Mouse (Mus musculus) inflammation-experienced regulatory T-cells, adult 6 months (primary cell): Measurements from ENCODE around the gene Sh3glb2. TPM values are rescaled to one million over a fixed set of nuclear protein-coding genes. Genes with fewer than 3 reads are reported as not detected.
A peak's percentile ranks its signal among the peaks of the same experiment; 100 is the strongest.

Source experiments
- ATAC-seq: one replicate; pipeline ENCODE4 v1.8.0; 2017
- polyA plus RNA-seq, 3 experiments: library from polyadenylated mRNA; unstranded; fragments of 100-300 nt; shearing (Covaris generic); gene quantifications; one replicate each; pipeline ENCODE4 v1.2.1; 2017

Sh3glb2 gene
- 100 to 1,000 TPM in 1 of 3 experiments, 10 to 100 TPM in 2; 84.8 to 111 (median 97.5) TPM for polyA plus RNA-seq

DNA sequence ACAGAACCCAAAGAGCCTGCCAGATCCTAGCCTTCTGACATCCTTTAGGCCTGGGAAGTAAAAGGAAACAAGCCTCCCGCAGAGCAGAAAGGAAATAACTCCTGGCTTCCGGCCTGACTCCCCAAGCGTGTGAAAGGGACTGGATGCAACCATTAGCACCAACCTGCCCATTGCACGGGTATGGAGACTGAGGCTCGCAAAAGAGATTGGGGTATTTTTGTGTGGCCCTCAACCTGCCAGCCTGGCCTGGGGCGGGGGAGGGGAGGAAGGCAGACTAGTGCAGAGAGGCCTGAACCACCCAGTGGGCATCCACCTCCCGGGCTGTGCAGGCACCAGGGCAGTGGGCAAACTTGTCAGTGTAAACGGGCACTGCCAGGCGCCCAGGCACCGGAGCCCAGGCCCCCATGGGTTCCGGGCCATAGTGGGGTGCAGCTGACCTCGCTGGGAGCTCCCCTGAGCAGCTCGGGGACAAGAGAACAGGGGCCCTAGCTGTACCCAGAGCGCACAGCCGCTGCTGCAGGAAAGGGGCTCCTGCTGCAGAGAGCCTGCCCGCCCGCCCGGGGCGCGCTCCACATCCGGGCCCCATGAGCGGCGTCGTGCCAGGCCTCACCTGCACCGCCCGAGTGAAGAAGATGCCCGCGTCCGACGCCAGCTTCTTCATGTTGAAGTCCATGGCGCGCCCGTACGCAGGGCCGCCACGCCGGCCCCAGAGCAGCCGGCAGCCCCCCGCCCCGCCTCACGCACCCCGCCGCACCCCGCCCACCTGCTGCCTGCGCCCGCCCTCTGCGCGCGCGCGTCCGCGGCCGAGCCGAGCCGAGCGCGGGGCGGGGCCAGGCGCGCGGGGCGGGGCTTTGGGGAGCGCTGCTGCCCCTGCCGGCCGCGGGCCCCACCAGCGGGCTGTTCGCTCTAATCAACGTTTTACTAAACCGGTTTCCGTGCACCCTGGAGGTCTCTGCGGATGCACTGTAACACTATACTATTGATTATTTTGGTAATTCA is at the start of gene Sh3glb2:
Gene Sh3glb2, minus strand, starts transcription at position 805 of the 999 bp plus-strand sequence.
- peak; percentile 71 for ATAC-seq

DNA sequence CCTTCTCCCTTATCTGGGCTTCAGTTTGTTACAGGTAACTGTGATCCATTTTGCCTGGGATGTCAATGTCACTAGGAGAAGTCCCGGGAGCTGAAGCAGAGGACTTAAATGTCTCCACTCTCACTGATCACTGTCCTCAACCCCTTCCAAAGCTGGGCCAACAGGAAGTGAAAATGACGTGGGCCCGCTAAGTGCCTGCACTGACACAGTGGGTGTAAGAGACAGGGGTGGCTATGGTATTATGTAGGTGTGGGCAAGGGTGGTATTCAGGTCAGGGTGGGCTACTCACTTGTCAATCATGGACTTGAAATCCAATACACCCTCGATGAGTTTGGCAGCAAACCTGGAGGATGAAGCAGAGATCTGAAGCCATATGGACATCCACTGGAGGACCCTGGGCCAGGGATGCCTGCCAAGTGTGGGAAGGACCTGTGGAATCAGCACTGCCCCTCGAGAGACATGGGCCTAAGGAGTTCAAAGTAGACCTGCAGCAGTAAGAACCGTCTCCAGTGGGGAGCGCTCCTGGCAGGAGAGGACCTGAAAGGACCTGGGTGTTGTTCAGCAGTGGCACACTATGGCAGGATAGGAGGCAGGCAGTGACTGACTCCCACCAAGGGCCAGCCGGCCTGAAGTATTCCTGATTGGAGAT is 49.4 kb upstream of the Sh3glb2 start:
- ATAC-seq = no peak

DNA sequence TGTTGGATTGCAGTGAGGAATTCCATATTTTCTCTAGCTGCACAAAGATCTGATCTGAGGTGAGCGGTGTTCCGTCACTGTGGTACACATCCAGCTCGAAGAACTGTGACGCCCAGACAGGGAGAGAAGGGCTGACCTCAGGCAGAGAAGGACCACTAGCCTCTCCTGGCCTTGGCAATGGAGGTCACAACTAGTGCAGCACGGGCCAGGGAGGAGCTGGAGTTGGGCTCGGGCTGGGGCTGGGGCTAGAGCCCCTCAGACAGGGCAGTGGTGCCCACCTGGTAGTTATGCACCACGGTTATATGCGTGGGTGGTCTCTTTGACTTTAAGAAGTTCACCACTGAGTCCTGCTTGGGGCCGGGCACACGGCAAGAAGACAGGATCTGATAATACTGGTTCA is 48.6 kb upstream of the Sh3glb2 start:
- ATAC-seq = no peak

DNA sequence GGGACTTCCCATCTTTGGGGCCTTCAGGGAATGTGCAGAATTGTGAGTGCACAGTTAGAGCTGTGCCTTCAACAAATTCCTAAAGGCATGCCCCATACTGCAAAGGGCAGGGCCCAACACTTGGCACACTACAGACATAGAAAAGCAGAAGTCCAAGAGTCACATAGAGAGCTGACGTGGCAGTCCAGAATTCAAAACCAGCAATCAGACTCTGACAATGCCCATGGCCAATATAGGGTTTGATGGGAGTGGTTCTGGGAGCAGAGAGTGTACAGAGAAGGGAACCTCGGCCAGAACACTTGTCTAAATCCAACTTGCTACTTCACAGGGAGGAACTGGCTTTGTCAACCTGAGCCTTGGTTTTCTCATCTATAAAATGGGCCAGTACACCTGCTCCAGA is 48.1 kb upstream of the Sh3glb2 start:
- ATAC-seq = no peak

DNA sequence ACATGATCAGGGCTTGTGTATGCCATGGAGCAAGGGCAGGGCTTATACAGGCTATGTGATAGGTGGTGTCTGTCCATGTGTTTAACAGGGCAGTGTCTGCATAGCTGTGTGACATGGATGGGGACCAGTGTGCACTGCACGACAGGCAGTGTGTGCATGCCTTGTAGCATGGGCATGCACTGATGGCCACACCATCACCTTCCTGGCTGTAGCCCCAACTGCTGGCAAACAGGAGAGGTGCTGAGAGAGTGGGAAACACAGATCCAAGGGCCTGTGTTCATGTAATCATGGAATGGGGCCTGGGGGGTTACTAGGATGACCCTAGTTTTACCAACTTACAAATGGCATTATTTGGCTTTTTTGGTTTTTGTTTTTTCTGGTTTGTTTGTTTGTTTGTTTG is 44.7 kb upstream of the Sh3glb2 start:
- no peak for ATAC-seq

DNA sequence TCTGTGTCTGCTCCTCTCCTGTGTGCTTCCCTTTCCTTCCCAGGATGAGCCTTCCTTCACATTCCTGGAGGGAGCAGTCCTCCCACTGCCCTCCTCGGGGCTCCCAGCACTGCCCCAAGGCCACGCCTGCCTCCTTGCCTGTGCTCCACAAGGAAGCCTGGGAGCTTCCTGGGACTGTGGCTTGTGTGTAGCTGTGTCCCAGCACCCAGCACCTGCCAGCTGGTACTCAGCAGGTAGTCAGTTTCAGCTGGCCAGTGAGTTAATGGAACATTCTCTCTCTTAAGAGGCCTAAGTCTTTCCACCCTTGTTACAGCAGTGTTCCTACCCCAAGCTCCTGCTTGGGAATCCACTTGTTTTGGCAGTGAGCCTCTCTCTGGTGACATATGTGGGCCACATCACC is 43.7 kb upstream of the Sh3glb2 start:
- no peak for ATAC-seq

DNA sequence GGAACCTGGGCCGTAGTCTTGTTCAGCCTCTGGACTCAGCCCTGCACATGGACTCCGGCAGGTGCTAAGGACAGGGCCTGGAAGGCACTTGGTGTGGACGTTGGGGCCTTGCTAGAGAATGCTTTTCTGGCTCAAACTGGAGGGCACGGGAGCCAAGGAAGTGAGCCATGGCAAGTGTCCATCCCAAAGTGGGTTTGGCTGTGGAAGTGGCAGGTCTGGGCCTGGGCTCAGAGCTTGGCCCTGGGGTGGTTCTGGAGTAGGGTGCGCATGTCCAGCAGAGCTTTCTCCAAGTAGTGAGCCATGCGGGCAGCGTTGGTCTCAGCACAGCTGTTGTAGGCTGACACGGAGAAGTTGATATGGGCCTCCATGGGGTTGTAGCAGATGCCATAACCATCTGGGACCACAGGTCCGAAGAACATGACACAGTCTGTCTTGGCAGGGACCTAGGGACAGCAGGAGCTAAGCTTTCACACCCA is 43.3 kb upstream of the Sh3glb2 start:
- no peak for ATAC-seq

DNA sequence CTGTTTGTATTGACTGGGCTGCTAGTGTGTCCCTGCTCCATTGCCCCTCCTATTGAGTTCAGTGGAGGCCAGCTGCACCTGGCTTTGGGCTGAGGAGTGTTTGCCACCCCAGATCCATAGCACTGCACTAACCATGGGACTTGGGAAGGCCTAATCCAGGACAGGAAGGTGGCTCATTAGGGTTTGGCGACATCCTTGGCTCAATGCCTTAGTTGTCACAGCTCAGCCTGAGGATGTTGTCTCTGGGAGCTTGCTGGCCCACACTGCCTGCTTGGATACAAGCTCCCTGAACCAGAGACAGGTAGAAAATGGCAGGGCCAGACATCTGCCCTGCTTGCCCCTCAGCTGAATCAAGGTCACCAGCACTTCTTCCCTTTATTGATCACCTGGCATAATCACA is 42.4 kb upstream of the Sh3glb2 start:
- ATAC-seq = no peak

DNA sequence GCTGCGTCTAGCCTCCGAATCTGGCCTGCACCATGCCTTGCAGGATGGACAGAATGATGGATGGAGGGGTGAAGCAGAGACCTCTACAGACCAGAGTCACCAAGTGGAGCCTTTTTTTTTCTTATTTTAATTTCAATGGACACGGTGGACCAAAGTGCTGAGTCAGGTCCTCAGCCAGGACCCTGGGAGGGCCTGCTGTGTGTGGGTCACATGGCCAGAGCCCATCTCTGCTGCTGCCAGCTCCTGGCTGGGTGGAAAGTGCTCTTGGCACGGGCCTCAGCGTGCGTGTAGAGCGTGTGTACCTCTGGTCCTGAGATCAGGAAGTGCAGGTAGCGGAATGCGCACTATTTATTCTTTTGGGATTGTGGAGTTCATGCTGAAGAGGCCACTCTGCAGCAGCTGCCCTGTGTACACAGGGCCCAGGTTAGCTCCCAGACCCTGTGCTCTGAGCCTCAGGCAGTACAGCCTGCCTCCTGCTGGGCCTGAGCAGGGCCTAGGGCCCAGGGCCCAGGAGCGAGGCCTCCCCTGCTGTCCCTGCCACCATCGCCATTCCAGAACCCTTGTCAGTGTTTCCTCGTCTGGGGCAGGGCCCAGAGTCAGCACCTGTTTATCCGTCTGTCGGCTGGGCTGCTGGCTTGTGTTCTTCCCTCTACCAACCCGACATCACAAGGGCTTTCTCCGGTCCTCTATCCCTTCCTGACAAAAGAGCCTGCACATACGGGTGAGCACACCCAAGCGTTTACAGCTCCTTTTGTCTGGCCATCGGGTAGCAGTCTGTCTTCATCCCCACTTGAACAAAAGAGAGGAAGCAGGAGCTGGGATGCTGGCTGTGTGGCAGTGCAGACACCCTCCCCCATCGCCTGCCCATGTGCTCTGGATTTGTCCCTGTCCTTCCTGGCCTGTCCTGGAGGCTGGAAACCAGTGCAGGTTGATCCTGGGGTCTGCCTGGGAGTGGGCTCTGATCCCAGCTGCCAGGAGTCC is 40.3 kb upstream of the Sh3glb2 start:
- ATAC-seq = no peak

DNA sequence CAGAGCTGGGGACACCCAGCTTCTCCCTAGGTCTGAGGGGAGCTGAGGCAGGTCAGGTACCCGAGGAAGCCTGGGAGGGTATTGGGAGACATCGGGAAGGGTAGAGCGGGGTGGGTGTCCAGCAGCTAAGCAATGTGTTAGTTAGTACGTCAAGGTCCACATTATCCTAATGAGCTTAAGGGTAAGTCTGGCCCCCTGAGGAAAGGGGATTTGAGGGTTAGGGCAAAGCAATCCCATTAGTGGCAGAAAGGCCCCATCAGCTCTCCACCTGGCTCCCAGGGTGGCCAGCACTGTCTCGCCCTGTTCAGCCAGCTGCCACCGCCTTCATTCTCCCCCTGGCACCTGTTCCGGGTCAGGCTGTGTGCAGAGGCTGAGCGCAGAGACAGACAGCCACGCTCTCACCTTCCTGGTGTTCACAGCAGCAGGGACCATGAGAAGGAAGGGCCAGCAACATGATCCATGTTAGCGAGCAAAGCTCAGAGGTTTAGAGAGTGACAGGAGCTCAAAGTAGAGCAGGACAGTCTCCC is 38.9 kb upstream of the Sh3glb2 start:
- no peak for ATAC-seq

DNA sequence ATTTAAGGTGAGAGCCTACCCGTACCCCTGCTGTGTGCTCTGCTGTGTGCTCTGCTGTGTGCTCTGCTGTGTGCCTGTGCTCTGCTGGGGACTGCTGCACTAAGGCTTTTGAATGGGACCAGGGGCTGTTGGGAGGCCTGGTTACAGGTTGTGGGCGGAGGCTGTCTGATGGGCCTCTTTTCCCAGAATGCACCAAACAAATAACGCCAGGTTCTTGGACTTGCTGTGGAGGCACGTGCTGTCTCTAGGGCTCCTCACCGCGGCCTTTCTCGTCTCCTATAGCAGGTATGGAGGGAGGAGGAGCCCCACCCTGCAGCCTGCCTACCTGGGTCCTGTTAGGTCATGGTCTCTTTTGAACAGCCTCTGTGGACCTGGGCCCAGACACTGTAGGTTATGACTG is 37.1 kb upstream of the Sh3glb2 start:
- ATAC-seq = no peak

DNA sequence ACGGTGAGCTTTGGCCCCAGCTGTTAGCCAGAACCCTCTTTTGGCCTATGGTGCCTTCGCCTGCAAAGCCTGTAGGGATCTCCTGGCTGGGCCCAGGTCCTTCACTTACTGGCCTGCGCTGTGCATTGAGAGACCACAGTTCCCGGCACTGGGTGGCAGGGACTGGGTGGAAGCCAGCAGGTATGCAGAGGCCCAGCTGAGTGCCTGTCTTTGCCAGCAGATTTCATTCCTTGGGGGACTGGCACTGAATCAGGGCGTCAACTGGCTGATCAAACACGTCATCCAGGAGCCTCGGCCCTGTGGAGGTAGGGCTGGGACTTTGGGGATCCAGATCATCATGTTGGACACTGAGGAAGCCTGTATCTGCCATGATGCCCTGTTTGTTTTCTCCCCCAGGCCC is 36.6 kb upstream of the Sh3glb2 start:
- ATAC-seq = no peak

DNA sequence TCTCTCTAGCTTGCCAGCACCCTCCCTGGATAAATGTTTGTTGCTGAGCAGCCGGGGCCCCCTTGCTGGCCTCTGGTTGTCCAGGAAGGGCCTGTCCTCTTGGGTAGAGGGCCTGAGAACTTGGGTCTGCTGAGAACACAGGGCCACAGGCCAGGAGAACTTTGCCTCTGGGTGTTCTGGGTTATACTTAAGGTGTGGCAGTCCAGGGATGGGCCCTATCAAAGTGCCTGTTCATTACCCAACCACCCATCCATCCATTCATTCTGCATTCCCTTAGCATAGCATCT is 34.2 kb upstream of the Sh3glb2 start:
- ATAC-seq = no peak

DNA sequence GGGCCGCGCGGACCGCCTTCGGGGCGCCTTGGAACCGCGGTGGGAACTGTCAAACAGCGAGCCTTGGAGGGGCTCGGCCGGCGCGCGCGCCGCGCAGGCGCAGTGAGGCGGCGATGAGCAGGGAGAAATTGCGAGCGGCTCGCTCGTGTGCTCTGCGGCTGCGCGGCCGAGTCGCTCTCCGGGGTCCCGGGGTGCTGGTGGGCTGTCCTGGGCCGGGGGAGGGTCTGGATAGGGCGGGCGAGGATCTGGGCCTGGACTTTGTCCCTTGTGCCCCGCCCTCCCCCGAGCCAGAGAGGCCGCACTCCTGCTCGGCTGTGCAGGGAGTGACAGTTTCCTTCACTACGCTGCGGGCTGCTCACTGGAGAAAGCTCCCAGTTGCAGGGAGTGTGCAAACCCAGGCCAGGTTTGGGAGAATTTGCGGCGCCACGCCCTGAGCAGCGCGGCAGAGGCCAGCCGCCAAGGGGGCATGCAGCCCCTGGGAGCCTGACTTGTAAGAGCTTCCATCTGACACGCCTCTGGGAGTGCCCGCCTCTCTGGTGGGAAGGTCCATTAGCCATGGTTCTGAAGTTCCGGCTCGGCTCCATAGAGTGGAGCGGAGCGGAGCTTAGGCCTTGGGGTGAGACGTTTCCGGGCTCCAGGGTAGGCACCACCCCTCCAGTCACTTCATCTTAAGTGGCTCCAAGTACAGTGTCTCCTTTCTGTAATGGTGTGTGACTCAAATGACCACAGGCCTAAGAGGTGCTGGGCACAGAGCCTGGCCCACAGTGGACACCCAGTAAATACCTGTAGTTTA is 33.6 kb upstream of the Sh3glb2 start:
- ATAC-seq = peak; percentile 20

DNA sequence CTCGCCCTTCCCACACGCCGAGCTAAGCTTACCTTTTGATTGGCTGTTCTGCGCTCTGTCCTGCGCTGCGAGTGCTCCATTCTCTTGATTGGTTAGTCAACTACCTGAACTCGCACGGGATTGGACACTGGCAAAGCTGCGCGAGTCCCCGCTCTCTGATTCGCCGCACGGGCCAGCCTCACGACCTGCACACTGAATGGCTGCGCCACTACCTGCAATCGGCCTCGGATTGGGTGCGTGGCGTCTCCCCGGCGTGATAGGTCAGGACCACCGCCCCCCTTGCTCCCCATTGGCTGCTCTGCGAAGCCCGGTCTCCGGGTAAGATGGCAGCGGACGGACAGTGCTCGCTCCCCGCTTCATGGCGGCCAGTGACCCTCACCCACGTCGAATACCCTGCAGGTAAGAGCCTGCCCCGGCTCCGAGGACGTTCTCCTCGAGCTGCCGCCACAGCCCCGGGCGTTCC is 33.0 kb upstream of the Sh3glb2 start, which contains the start of gene Dolpp1:
Gene Dolpp1, plus strand, starts transcription at position 141 of the 463 bp plus-strand sequence.
- ATAC-seq = peak; percentile 98

DNA sequence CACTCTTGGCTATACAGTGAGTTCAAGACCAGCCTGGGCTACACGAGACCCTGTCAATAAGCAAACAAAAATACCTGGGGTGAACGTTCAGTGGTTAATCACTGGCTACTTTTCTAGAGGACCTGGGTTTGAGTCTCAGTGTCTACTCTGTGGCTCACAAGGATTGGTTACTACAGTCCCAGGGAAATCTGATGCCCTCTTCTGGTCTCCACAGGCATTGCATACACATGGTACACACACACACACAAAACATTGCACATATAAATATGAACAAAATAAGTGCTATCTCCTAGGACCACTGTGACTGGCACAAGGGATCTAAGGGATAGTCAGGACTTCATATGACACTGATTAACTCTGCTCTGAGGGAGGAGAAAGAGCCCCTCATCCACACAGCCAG is 29.9 kb upstream of the Sh3glb2 start:
- ATAC-seq = no peak

DNA sequence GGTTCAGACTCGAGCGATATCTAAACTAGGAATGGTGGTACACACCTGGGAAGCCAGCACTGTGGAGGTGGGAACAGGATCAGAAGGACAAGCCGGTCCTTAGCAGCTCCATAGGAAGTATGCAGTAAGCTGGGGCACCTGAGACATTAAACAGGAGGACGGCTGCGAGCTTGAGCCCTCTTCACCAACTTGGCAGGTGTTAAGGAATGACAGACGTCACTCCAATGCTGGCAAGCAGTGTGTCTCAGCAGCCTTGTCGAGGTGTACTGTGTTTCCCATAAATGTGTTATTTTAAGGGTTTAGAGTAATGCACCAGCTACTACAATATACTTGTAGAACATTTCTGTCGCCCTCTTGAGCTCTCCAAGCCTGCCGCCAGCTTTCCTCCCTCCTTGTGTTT is 27.8 kb upstream of the Sh3glb2 start:
- no peak for ATAC-seq

DNA sequence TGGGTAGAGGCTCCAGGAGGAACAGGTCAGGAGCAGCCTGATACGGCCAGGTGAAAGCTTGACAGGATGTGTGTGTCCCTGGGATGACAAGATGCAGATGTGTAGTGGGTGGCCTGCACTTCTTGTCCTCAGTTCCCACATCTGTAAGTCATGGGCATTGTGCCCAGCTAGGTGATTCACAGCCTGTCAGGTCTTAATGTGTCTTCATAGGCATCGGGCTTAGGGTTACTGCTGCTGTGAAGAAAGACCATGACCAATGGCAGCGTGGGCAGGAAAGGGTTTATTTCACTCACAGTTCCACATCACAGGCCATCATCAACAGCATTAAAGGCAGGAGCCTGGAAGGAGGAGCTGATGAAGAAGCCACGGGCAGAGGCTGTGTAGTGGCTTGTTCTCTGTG is 26.5 kb upstream of the Sh3glb2 start:
- ATAC-seq = no peak

DNA sequence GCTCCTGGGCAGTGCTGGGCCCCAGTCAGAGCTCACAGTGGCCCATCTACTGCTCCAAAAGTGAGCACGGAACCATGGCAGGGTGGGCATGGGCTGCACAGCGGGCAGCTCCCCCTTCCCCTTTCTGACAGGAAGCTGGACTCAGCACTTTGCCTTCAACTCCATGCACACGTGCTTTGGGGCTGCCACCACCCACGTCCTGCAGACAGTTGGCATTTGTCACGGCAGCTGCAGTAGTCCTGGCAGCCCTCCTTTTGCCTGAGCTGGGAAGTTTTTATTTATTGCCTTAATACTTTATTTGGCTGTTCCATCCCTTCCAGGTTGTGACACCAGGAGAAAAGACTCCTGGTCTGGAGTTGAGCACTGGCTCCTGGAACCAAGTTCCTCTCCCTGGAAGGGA is 25.7 kb upstream of the Sh3glb2 start:
- ATAC-seq = no peak

DNA sequence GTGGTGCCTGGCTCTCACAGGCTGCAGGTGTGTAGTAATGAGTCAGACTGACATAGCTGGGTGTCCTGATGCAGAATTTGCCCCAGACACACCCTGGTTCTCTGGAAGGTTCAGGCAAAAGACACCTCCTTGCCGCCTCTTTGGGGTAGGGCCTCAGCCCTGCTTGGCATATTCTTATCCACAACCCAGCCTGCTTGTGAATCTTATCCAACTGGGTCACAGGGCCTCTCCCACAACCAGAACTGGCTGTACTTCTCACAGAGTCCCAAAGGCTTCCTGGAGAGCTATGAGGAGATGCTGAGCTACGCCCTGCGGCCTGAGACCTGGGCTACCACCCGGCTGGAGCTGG is 22.2 kb upstream of the Sh3glb2 start:
- ATAC-seq = no peak

DNA sequence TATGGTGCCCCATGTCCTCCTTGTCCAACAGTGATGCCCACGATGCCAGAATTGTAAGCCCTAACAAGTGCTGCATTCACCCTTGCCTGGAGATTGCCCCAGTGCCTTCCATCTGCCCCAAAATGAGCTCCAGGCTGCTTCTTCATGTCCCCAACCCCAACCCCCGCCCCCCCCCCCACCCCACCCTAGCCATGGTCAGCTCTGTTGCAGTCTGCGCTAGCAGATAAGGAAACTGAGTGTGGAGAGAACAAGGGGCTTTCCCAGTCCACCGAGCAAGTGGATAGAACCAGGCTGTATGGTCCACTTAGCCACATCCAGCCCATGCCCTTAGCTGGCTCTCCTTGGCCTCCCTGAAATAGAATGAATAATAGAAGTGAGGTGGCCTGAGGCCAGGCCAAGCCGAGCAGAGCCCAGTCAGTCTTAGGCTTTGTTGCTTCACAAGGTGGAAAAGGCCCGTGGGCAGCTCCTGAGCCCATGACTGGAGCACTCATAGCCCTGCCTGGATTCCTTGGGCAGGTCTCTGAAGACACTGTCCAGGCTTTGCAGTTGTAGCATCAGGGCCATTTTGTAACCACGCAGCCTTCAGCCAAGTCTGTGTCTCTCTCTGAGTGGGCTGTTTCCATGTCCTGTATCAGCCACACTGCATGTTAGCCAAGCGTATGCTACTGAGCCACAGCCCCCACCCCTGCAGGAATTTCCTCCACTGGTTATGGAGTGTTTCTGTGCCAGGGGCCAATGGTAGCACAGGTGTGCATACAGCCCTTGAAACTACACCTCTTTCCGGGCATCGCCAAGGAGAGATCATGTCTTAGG is 21.6 kb upstream of the Sh3glb2 start:
- no peak for ATAC-seq
